Comparison of ENCODE assay signal across 11 mouse cellular contexts in genomic region chr3:94784171-94784701, GRCm38 (mm10). TPM values are rescaled to one million over a fixed set of nuclear protein-coding genes. Genes with fewer than 3 reads are reported as not detected.
A peak's percentile ranks its signal among the peaks of the same experiment; 100 is the strongest.
DNase-seq lines count a peak whose midpoint lies in the region; ATAC-seq lines count a peak whose summit lies in the region.
"Had no signal": no experiment of that assay in that cellular context is flagged by ENCODE, and none has a peak within 500 bp of the region (broad histone marks: within the 10 kb centered on the region; RNA-seq: fewer than 3 reads in every experiment).

No protein-coding gene starts in this region.

- H3K36me3 ChIP-seq in heart, embryonic 10.5 days, result no peaks in the 10 kb centered on the region
- H3K36me3 ChIP-seq in embryonic facial prominence, embryonic 15.5 days, result no peaks in the 10 kb centered on the region

- WGBS in heart, embryonic 10.5 days, result 28% methylated on average over 5 of the region's 5 CpGs
- 36% methylated on average over 5 of the region's 5 CpGs for WGBS in embryonic facial prominence, embryonic 15.5 days

- H3K4me3 ChIP-seq in heart, embryonic 10.5 days, result no peak overlapping the region
- no peak overlapping the region for H3K4me3 ChIP-seq in embryonic facial prominence, embryonic 15.5 days (replicated peaks)

- no peak overlapping the region; the same call in 1 of the 2 replicates for H3K27ac ChIP-seq in heart, embryonic 10.5 days
- peak overlapping the region; percentile 69 for H3K27ac ChIP-seq in embryonic facial prominence, embryonic 15.5 days (replicated peaks)
- H3K27ac ChIP-seq: macrophage had no signal

- H3K4me1 ChIP-seq in heart, embryonic 10.5 days, result peaks cover 25% of the 10 kb centered on the region
- peaks cover 14% of the 10 kb centered on the region for H3K4me1 ChIP-seq in embryonic facial prominence, embryonic 15.5 days

- H3K4me2 ChIP-seq in embryonic facial prominence, embryonic 15.5 days (replicated peaks), result 0 out of 2 replicates have a peak overlapping the region, but pooled peaks have one; percentile 8

- peaks cover 52% of the 10 kb centered on the region for H3K27me3 ChIP-seq in heart, embryonic 10.5 days (ENCODE audit: insufficient read depth, poor library complexity, severe bottlenecking)
- 0 out of 2 replicates have a peak, but pooled peaks cover 3% of the 10 kb centered on the region for H3K27me3 ChIP-seq in embryonic facial prominence, embryonic 15.5 days

- no peaks in the 10 kb centered on the region for H3K9me3 ChIP-seq in heart, embryonic 10.5 days
- no peaks in the 10 kb centered on the region for H3K9me3 ChIP-seq in embryonic facial prominence, embryonic 15.5 days (replicated peaks)

- DNase-seq in heart, embryonic 10.5 days (ENCODE audit: low spot score), result peak; percentile 74
- no peak for DNase-seq in heart, adult 8-10 months (ENCODE audit: low spot score)
- DNase-seq in kidney, postnatal 36 days, result peak; percentile 30 to 48
- peak; percentile 61 to 62 for DNase-seq in lung, postnatal 4 days
- DNase-seq in spleen, adult 18-20 months, result no peak
- DNase-seq: embryo, embryonic 11 days; gastrocnemius, postnatal 25 days had no signal

- no peak for ATAC-seq in embryonic facial prominence, embryonic 15.5 days (ENCODE audit: insufficient number of reproducible peaks, low FRiP score, low TSS enrichment, low read depth)
- no peak for ATAC-seq in cerebellum, adult (ENCODE audit: insufficient number of reproducible peaks, low FRiP score, low TSS enrichment)
- no peak for ATAC-seq in monocyte, adult 5-6 weeks (replicated peaks; ENCODE audit: insufficient number of reproducible peaks, low FRiP score, low TSS enrichment, poor library complexity, severe bottlenecking)

- H3K9ac ChIP-seq in embryonic facial prominence, embryonic 15.5 days, result no peak overlapping the region

RNA-seq across cellular contexts. Expression of gene Cgn, which starts 2.1 kb away (rescaled TPM):
- polyA plus RNA-seq in heart, embryonic 10.5 days (2016; fragmentation: Nextera tagmentation; extraction: Ambion mirVana), result 3.4 and 8.0 TPM in 2 replicates
- total RNA-seq in heart, adult 8-10 months (2022), result under 1 TPM; 0.37 to 0.85 (median 0.54) TPM
- 10.1 and 12.6 TPM in 2 replicates for polyA plus RNA-seq in embryonic facial prominence, embryonic 15.5 days (2015; fragmentation: Nextera tagmentation; extraction: Ambion mirVana)
- total RNA-seq in monocyte, adult 5-6 weeks (2017), result 0.32 TPM in 1 of 3 replicates, not detected in the others
- total RNA-seq: gastrocnemius, postnatal 25 days had no signal

RNA-seq across cellular contexts. Expression of gene Pogz, which starts 53.1 kb away (rescaled TPM):
- 11.8 and 13.2 TPM in 2 replicates for polyA plus RNA-seq in heart, embryonic 10.5 days (2016; fragmentation: Nextera tagmentation; extraction: Ambion mirVana)
- 10 to 100 TPM; 15.4 to 21.3 (median 18.7) TPM for total RNA-seq in heart, adult 8-10 months (2022)
- 15.3 and 16.4 TPM in 2 replicates for polyA plus RNA-seq in embryonic facial prominence, embryonic 15.5 days (2015; fragmentation: Nextera tagmentation; extraction: Ambion mirVana)
- total RNA-seq in monocyte, adult 5-6 weeks (2017), result 14.4 to 29.8 TPM (median 15.6 TPM) in 3 replicates

Comparison
In these comparisons a context has a peak if more than half of its experiments do, and no peak if none do; other contexts are left out.
1. DNase-seq: peak in heart, embryonic 10.5 days (single experiment), kidney, postnatal 36 days (2 of 2) and lung, postnatal 4 days (2 of 2); none in heart, adult 8-10 months (single experiment) and spleen, adult 18-20 months (0 of 2).